Mouse (Mus musculus): ENCODE data around the gene Efcab14.

Efcab14 gene

GRCm38 (mm10) chr4:115737551-115738041, at the start of gene Efcab14:
Gene Efcab14, plus strand, starts transcription at chr4:115737744.
- peak; percentile 99 for DNase-seq

DNA sequence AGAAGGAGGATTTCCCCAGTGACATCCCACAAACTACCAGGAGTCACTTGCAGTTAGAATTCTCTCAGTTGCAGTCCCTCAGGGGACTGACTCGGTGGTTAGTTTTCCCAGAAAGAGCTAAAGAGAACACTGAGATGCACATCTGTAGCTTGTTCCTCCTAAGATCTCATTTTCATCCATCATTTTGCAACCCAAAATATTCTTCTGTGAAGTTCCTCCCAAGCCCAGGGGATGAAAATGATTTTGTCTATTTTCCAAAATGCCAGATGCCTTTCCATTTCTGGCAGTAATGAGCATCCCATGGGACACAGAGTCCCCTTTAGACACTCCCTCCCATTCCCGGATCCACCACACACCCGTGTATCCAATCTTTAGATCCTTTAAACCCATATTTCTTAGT, 36.1 kb upstream of the Efcab14 start:
- no peak for DNase-seq

DNA sequence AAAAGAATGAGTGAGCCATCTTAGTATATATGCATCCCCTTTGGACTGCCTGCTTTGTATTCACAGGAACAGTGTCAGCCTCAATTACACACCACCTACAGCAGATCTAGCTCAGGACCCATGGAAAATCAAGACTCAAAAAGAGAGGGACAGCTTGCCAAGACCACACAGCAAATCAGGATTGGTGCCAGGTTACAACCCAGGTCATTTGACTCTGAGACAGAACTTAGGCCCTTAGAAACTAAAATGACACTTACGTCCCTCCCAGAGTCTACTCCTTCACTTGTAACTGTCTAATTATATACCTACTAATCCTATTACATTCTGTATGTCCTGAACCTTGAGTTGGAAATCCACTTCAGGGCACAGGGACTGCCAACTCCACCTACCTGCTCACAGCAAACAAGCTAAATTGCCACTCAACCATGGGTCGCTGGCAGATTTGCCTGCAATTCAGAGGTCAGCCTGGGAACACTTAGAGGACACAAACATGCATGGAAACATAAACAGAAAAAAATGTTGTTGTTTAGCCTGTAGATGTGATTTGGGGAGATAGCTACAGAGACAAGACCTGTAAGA, 33.5 kb upstream of the Efcab14 start:
- DNase-seq, result no peak

- DNase-seq, result no peak
These were observed 28.5 kb upstream of the Efcab14 start for GRCm38 (mm10) chr4:115708974-115709593.

- peak; percentile 86 for DNase-seq
These were observed 27.6 kb upstream of the Efcab14 start for GRCm38 (mm10) chr4:115709792-115710418.

- peak; percentile 71 for DNase-seq
These were observed 8.8 kb upstream of the Efcab14 start for GRCm38 (mm10) chr4:115728721-115729120.

DNA sequence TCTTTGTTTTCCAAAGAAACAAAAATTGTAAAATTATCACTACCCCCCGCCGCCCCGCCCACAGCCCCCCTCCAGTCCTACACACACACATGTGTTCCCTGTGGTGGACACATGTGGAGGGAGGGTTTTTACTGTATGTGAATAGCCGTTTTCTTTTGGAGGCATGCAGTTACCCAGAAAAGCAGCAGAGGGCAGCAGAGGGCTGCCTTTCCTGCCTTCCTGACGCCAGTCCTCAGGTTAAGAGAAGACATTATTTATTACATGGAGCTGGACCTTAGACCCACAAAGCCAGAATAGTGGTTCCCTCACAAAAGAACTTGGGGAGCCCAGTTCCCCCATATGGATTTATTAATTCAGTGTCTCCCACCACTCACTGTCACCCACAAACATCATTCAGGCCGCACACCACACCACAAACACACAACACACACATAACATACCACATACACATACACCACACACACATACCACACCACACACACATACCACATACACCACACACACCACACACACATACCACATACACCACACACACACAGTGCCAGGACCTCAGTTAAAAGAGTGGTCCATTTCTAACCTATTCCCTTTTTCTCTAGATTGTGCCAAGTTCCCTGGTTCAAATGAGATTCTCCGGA, 5.8 kb upstream of the Efcab14 start:
- DNase-seq, result peak; percentile 84

DNA sequence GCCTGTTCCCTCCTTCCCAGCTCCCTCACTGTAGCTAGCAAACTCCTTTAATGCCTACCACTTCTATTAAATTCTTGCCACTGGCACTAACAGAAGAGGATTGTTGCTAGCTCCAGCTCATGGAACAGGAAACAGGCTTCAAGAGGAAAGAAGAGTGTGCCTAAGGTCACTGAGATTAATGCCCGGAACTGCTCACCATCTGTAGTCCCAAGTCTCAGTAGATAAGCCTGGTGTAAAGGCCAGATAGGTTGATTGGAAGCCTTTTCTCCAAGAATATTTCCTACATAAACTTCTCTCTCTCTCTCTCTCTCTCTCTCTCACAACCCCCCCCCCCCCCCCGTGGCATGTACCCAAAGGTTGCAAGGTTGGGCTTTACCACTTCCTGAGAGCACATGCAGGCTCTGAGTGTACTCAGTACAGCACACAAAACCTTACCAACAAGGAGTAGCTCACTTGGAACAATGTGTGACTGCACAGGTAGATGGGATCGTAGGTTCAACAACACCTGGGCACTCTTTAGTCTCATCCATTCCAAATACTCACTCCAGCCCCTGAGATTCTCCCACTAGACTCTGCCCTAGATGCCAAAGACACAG, 5.2 kb upstream of the Efcab14 start:
- no peak for DNase-seq

- DNase-seq, result no peak
These were observed 3.8 kb upstream of the Efcab14 start for GRCm38 (mm10) chr4:115733746-115734145.

DNA sequence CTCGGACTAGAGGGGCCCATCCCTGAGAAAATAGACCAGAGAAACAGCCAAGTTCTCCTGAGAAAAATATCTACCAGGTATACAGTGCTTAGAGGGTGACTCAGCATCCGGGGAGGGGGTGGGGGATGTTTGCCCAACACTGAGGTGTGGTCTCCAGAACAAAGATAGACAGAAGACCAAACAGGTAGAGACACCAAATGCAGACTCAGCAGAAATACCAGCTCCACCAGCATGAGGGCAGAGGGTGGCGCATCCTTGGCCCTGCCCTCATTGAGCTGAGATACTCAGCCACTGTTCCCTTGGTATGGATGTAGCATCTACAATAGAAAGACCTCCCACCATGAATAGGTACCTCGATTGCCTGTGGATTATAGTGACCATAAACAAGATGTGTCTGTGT, 2.7 kb upstream of the Efcab14 start:
- DNase-seq, result no peak

DNA sequence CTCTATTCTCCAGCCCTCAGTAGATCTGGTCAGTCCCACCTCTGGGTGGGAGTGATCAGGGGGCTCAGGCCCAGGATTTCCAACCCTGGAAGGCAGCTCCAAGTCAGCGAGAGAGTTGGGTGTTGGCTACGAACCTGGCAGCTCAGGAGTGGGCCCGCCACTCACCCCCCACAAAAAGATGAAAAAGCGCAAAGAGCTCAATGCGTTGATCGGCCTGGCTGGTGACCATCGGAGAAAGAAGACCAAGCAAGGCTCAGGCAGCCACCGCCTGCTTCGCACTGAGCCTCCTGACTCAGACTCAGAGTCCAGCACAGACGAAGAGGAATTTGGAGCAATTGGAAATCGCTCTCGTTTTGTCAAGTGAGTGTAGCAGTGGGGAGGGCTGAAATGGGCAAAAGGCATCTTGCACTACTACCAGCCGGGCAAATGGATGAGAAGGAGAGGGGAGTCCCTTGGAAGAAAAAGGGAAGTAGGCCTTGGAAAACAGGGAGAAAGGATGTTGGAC, 989 bp downstream of the Efcab14 start:
- DNase-seq, result no peak

GRCm38 (mm10) chr4:115742658-115743057, 5.1 kb downstream of the Efcab14 start:
- DNase-seq, result no peak

GRCm38 (mm10) chr4:115743096-115743495, 5.6 kb downstream of the Efcab14 start:
- no peak for DNase-seq

GRCm38 (mm10) chr4:115748181-115748580, 10.6 kb downstream of the Efcab14 start:
- DNase-seq, result no peak

- DNase-seq, result no peak
These were observed 11.8 kb downstream of the Efcab14 start for GRCm38 (mm10) chr4:115749336-115749735.

DNA sequence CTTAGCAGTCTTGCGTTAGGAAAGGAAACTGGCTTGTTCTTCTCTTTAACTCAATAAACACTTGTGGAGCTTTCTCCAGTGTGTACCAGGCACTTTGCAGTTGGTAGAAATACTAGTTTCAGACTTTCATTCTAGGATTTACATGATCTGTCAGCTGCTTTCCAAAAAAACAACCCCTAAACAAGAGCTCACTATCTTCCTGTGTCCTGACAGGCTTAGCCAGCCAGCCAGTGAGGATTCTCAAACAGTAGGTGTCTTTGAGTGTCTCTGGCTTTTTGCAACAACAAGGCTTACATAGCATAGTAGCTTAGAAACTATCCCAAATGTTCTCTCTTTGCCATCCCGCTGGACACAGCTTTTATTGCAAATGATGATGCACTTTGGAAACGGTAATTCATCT, 16.6 kb downstream of the Efcab14 start:
- DNase-seq, result no peak

GRCm38 (mm10) chr4:115754851-115755250, 17.3 kb downstream of the Efcab14 start:
- no peak for DNase-seq

DNA sequence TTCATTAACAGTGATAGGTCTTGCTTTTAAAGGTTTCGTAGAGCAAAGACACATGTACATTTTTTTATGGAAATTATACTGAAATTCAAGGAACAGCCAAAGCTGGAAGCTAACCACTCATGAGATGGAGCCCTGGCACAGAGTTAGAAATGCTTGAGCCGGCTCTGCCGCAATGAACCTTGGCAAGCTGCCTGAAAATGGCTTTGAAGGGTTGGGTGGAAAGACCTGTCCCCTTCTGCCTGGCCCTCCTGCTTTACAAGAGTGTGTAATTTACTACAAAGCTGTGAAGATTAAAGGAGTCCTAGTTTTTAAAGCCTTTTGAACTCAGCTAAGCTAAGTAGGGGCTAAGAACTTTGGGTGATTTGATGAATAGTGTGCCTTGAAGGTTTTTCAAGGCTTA, 23.7 kb downstream of the Efcab14 start:
- no peak for DNase-seq

DNA sequence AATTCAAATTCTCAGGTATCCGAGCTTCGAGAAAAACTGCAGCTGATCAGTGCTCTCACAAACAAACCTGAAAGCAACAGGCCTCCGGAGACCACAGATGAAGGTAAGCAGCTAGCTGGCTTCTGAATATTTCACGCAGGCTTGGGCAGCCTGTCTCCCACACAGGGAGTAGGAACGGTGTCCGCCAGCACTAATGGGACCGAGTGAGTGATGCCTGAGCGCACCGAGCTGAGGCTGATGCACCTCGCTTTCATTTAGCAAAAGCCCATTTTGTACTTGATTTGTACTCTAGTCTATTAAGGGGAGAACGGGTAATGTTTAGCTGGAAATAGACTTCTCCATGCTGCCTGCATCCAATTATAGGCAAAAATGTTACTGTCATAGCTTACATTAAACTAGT, 27.0 kb downstream of the Efcab14 start:
- no peak for DNase-seq

GRCm38 (mm10) chr4:115767647-115768467, 30.3 kb downstream of the Efcab14 start:
- DNase-seq, result no peak

- no peak for DNase-seq
These were observed 37.5 kb downstream of the Efcab14 start for GRCm38 (mm10) chr4:115775056-115775455.

DNA sequence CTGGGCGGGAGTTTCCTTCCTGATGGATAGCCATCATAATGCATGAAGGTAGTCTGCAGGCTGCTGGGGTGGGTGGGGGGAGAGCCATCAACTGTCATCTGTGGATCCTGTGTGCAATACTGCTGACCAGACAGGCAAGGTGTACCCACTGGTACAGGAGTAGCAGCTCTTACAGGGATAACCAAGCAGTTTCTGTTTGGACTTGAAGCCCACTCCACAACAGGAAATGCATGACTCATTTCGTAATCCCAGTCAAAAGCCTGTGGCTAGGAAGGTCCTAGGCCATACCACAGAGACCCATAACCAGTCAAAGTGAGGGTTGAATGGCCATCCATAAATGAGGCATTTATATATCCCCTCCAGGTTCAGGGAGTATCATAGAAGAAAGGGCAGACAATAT, 40.1 kb downstream of the Efcab14 start:
- no peak for DNase-seq
